Mouse (Mus musculus) cerebellum, postnatal 10 days (tissue): ENCODE results near the gene Nkapl.

Experiments used
- DNase-seq, 2 experiments: peaks; one replicate each; pipeline ENCODE4 v3.0.0; 2021; ENCODE audit warnings: mixed read lengths in 2 of 2

Gene Nkapl

DNA sequence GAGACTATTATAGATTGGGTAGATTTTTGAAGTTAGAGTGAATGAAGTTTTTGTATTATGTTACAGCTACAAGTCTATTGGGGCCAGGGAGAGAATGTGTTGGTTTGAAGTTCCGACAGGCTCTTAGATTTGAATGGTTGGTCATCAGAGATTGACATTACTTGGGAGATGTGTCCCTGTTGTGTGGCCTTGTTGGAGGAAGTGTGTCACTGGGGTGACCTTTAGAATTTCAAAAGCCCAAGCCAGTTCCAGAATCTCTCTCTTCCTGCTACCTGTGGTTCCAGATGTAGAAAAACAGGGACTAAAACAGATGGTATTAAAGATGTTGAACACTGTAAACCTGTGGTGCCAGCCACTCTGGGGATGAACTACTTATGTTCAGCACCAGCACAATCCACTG, 40.7 kb downstream of the Nkapl start:
- DNase-seq, result no peak

DNA sequence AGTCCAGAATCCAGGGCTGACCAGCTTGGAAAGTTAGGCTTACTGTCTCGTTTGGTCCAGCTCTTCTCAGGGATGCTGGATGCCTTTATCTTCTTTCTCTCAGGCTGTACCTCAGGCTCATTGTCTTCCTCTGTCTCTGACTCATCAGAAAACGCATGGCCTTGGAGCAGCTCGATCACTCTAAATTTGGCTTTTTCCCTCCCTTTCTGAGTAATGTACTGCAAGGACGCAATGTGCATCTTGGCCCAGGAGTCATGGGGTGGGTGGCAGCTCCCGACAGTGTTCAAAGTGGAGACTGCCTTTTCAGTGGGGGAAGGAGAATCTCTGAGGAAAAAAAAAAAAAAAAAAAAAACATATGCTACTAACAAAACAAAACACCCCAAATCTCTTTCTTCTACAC, 45.0 kb downstream of the Nkapl start:
- no peak for DNase-seq

DNA sequence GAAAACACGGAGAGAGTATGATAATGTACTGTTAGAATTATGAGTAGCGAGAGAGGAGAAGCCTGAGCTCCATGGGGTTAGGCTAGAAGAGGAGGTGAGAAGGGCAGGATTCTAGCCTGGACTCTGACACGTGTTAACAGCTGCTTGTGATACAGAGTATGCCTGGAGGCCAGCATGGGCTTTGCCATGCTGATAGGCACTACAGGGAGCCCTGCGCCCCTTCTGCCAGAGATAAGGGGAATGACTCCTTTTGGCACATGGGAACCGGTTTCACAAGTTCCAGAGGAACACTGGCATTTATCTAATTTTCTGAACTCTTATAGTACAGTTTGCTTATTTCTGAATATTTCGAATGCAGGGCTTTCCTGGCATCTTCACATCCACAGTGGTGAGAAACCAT, 49.4 kb downstream of the Nkapl start:
- no peak for DNase-seq

DNA sequence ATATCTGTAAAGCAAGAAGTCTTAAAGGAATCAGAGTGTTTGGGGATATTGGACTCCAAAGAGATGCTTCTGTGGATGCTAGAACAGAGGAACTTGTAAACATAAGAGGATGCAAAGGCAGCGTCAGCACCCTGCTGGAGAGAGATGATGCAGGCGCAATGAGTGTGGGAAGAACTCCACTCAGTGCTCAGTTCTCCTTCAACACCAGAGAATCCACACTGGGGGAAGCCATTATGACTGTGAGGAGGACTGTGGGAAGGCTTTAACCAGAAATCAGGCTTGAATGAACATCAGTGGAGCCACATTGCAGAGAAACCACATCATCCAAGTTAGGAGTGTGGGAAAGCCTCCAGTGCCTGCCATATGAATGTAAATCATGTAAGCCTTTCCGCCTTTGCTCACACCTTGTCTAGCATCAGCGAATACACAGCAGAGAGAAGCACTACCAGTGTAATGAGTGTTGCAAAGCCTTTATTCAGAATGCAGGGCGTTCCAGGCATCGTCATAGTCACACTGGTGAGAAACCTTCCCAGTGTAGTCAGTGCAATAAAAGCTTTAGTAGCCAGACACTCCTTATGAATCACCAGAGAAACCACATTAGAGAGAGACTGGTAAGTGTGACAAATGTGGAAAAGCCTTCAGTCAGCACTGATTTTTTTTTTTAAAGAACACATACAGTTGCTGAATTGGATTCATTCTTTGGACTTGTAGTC, 50.9 kb downstream of the Nkapl start:
- no peak for DNase-seq
